Mouse (Mus musculus): ENCODE data around the gene Naxe. TPM values are rescaled to one million over a fixed set of nuclear protein-coding genes. Genes with fewer than 3 reads are reported as not detected.

Gene Naxe
- polyA plus RNA-seq, 1 experiment from 2014 or later = 203 TPM

GRCm38 (mm10) chr3:88033506-88033905 lies 24.8 kb downstream of the Naxe start:
- no peak overlapping the region for H3K4me3 ChIP-seq (ENCODE audit: low read length)
- H3K4me1 ChIP-seq (replicated peaks; ENCODE audit: control insufficient read depth, insufficient read depth, low read length) = no peaks in the 10 kb centered on the region
- H3K27ac ChIP-seq (ENCODE audit: low read length) = no peak overlapping the region
- no peak overlapping the region for H3K9ac ChIP-seq (ENCODE audit: low read length)
- H3K36me3 ChIP-seq (ENCODE audit: control insufficient read depth, insufficient read depth, low read length) = no peaks in the 10 kb centered on the region
- peaks cover 2% of the 10 kb centered on the region; the same call in 1 of the 2 replicates for H3K27me3 ChIP-seq (ENCODE audit: control insufficient read depth, insufficient read depth, low read depth, low read length)
- peak; percentile 26; the same call in 1 of the 2 replicates for ATAC-seq (ENCODE audit: low read depth)
- WGBS = 29% methylated on average over 5 of the region's 5 CpGs
- H3K9me3 ChIP-seq (ENCODE audit: control insufficient read depth, low read length) = no peaks in the 10 kb centered on the region
- H3K4me2 ChIP-seq (ENCODE audit: low read depth, low read length) = no peak overlapping the region

- Histone ChIP-seq H3K9ac (ENCODE audit: low read length) (no peak overlapping the region), H3K4me2 (ENCODE audit: low read depth, low read length) (no peak overlapping the region), H3K4me1 (replicated peaks; ENCODE audit: control insufficient read depth, insufficient read depth, low read length) (no peaks in the 10 kb centered on the region), H3K36me3 (ENCODE audit: control insufficient read depth, insufficient read depth, low read length) (no peaks in the 10 kb centered on the region), H3K27me3 (ENCODE audit: control insufficient read depth, insufficient read depth, low read depth, low read length) (peaks cover 2% of the 10 kb centered on the region), H3K9me3 (ENCODE audit: control insufficient read depth, low read length) (peaks cover 3% of the 10 kb centered on the region), H3K4me3 (ENCODE audit: low read length) (no peak overlapping the region), H3K27ac (ENCODE audit: low read length) (no peak overlapping the region)
- ATAC-seq (ENCODE audit: low read depth) = peak; percentile 75
- WGBS = 9% methylated on average over 19 of the region's 19 CpGs
These were observed 27.5 kb downstream of the Naxe start for GRCm38 (mm10) chr3:88030608-88031395.

GRCm38 (mm10) chr3:88027434-88028186 lies 30.7 kb downstream of the Naxe start, which contains the start of gene Hapln2:
TSS of gene Hapln2 (minus strand) at chr3:88027583.
- peaks cover 32% of the 10 kb centered on the region for H3K27me3 ChIP-seq (ENCODE audit: control insufficient read depth, insufficient read depth, low read depth, low read length)
- peaks cover 6% of the 10 kb centered on the region for H3K9me3 ChIP-seq (ENCODE audit: control insufficient read depth, low read length)
- H3K4me3 ChIP-seq (ENCODE audit: low read length) = no peak within 1 kb of the TSS
- H3K4me2 ChIP-seq (ENCODE audit: low read depth, low read length) = no peak within 1 kb of the TSS
- H3K36me3 ChIP-seq (ENCODE audit: control insufficient read depth, insufficient read depth, low read length) = no peaks in the 10 kb centered on the region
- no peak for ATAC-seq (ENCODE audit: low read depth)
- WGBS = 41% methylated on average over 5 of the region's 5 CpGs
- peaks cover 12% of the 10 kb centered on the region for H3K4me1 ChIP-seq (replicated peaks; ENCODE audit: control insufficient read depth, insufficient read depth, low read length)
- no peak within 1 kb of the TSS for H3K9ac ChIP-seq (ENCODE audit: low read length)
- no peak within 1 kb of the TSS for H3K27ac ChIP-seq (ENCODE audit: low read length)

GRCm38 (mm10) chr3:88026823-88027222 lies 31.5 kb downstream of the Naxe start:
- Histone ChIP-seq H3K9ac (ENCODE audit: low read length) (no peak overlapping the region), H3K9me3 (ENCODE audit: control insufficient read depth, low read length) (peaks cover 6% of the 10 kb centered on the region), H3K4me1 (replicated peaks; ENCODE audit: control insufficient read depth, insufficient read depth, low read length) (peaks cover 15% of the 10 kb centered on the region), H3K4me3 (ENCODE audit: low read length) (no peak overlapping the region), H3K4me2 (ENCODE audit: low read depth, low read length) (no peak overlapping the region), H3K27ac (ENCODE audit: low read length) (no peak overlapping the region), H3K27me3 (ENCODE audit: control insufficient read depth, insufficient read depth, low read depth, low read length) (peaks cover 39% of the 10 kb centered on the region), H3K36me3 (ENCODE audit: control insufficient read depth, insufficient read depth, low read length) (no peaks in the 10 kb centered on the region)
- 56% methylated on average over 7 of the region's 7 CpGs for WGBS
- ATAC-seq (ENCODE audit: low read depth) = no peak

- Histone ChIP-seq H3K4me2 (ENCODE audit: low read depth, low read length) (peak overlapping the region; percentile 100), H3K27ac (ENCODE audit: low read length) (no peak overlapping the region), H3K27me3 (ENCODE audit: control insufficient read depth, insufficient read depth, low read depth, low read length) (peaks cover 60% of the 10 kb centered on the region), H3K4me1 (replicated peaks; ENCODE audit: control insufficient read depth, insufficient read depth, low read length) (peaks cover 15% of the 10 kb centered on the region), H3K4me3 (ENCODE audit: low read length) (peak overlapping the region; percentile 63), H3K9me3 (ENCODE audit: control insufficient read depth, low read length) (peaks cover 6% of the 10 kb centered on the region), H3K9ac (ENCODE audit: low read length) (peak overlapping the region; percentile 51), H3K36me3 (ENCODE audit: control insufficient read depth, insufficient read depth, low read length) (no peaks in the 10 kb centered on the region)
- 1% methylated on average over 72 of the region's 81 CpGs for WGBS
- peak; percentile 69 for ATAC-seq (ENCODE audit: low read depth)
These were observed 34.9 kb downstream of the Naxe start for GRCm38 (mm10) chr3:88023192-88024074.

GRCm38 (mm10) chr3:88022322-88023191 lies 35.7 kb downstream of the Naxe start:
- peaks cover 3% of the 10 kb centered on the region; the same call in 1 of the 2 replicates for H3K9me3 ChIP-seq (ENCODE audit: control insufficient read depth, low read length)
- H3K4me2 ChIP-seq (ENCODE audit: low read depth, low read length) = peak overlapping the region; percentile 100
- H3K36me3 ChIP-seq (ENCODE audit: control insufficient read depth, insufficient read depth, low read length) = no peaks in the 10 kb centered on the region
- peak overlapping the region; percentile 63 for H3K4me3 ChIP-seq (ENCODE audit: low read length)
- WGBS = 2% methylated on average over 64 of the region's 66 CpGs
- H3K27ac ChIP-seq (ENCODE audit: low read length) = no peak overlapping the region
- H3K4me1 ChIP-seq (replicated peaks; ENCODE audit: control insufficient read depth, insufficient read depth, low read length) = peaks cover 15% of the 10 kb centered on the region
- H3K9ac ChIP-seq (ENCODE audit: low read length) = peak overlapping the region; percentile 51
- ATAC-seq (ENCODE audit: low read depth) = peak; percentile 95
- peaks cover 60% of the 10 kb centered on the region for H3K27me3 ChIP-seq (ENCODE audit: control insufficient read depth, insufficient read depth, low read depth, low read length)

GRCm38 (mm10) chr3:88010634-88011265 lies 47.5 kb downstream of the Naxe start:
- H3K4me3 ChIP-seq (ENCODE audit: low read length) = no peak overlapping the region
- H3K9me3 ChIP-seq (ENCODE audit: control insufficient read depth, low read length) = no peaks in the 10 kb centered on the region
- H3K27ac ChIP-seq (ENCODE audit: low read length) = no peak overlapping the region
- H3K4me1 ChIP-seq (replicated peaks; ENCODE audit: control insufficient read depth, insufficient read depth, low read length) = no peaks in the 10 kb centered on the region
- H3K27me3 ChIP-seq (ENCODE audit: control insufficient read depth, insufficient read depth, low read depth, low read length) = peaks cover 4% of the 10 kb centered on the region
- WGBS = 9% methylated on average over 6 of the region's 6 CpGs
- H3K36me3 ChIP-seq (ENCODE audit: control insufficient read depth, insufficient read depth, low read length) = no peaks in the 10 kb centered on the region
- ATAC-seq (ENCODE audit: low read depth) = no peak
- no peak overlapping the region for H3K4me2 ChIP-seq (ENCODE audit: low read depth, low read length)
- H3K9ac ChIP-seq (ENCODE audit: low read length) = no peak overlapping the region
